Mouse (Mus musculus): ENCODE results near the gene Fkbp7.

Gene Fkbp7

GRCm38 (mm10) chr2:76672966-76673392 is at the start of gene Fkbp7:
Fkbp7 (minus strand) TSS chr2:76673116.
- DNase-seq, result peak; percentile 92

DNA sequence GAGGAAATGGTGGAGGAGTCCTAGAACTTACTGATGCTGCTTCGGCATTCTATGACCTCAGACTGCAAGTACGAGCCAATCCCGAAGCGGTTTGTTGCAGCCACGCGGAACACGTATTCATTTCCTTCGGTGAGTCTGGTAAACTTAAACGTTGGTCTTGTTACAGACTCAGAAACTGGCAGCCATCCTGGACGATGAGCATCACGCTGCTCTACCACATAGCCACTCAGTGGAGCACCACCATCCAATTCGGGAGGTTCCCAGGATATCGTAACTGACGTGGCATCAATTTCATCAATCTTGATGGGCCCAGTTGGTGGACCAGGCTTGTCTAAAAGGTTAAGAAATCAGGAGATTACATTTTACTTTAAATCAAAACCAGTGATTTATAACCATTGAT is 46.7 kb upstream of the Fkbp7 start:
- no peak for DNase-seq

GRCm38 (mm10) chr2:76714984-76715383 is 42.1 kb upstream of the Fkbp7 start:
- no peak for DNase-seq

DNA sequence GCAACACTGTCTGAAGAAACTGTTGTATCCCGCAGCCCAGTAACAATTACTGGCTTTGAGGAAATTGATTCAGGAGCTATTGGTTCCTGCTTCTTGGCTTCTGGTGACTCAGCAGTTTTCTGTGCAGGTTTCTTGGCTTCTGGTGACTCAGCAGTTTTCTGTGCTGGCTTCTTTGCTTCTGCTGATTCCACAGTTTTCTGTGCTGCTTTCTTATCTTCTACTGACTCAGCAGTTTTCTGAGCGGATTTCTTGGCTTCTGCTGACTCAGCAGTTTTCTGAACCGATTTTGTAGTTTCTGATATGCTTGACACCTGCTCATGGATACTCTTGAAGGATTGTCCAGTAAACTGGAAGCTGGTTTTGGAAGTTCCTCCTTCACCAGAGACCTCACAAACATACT is 35.6 kb upstream of the Fkbp7 start:
- DNase-seq, result no peak

- no peak for DNase-seq
These were observed 32.7 kb upstream of the Fkbp7 start for GRCm38 (mm10) chr2:76705655-76706054.

DNA sequence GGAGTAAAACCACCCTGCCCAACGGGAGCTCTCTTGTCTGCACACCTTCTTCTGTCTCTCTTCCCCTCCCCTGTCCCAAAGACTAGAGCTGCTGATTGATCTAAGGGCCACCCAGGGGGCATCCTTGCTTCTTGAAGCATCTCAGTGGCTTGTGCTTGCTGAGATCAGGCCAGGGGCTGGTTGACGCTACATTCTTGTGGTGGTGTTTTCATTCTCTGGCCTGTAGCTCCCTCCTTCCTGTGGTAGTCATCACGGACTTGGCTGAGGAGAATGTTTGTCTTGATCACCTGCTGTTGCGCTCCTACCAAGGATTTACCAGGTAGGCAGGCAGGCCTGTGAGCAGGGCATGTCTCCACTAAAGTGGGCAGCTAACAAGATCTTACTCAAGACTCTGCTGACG is 29.8 kb upstream of the Fkbp7 start:
- DNase-seq, result no peak

- no peak for DNase-seq
These were observed 29.3 kb upstream of the Fkbp7 start for GRCm38 (mm10) chr2:76702188-76702587.

GRCm38 (mm10) chr2:76695290-76695689 is 22.4 kb upstream of the Fkbp7 start:
- DNase-seq, result no peak

DNA sequence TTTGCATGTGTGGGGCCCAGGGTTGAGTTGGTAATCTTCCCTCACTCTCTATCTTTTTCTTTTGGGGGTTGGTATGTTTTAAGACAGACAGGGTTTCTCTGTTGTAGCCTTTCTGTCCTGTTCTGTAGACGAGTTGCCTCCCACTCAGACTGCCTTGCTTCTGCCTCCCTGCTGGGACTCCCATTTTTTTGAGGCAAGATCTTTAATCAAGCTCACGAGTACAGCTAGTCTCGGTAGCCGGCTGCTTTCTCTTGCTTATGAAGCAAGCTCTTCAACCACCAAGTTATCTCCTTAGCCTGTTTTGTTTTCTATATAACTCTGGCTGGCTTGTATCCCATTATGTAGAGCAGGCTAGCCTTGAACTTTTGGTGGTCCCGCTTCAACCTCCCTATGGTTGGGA is 20.8 kb upstream of the Fkbp7 start:
- no peak for DNase-seq

DNA sequence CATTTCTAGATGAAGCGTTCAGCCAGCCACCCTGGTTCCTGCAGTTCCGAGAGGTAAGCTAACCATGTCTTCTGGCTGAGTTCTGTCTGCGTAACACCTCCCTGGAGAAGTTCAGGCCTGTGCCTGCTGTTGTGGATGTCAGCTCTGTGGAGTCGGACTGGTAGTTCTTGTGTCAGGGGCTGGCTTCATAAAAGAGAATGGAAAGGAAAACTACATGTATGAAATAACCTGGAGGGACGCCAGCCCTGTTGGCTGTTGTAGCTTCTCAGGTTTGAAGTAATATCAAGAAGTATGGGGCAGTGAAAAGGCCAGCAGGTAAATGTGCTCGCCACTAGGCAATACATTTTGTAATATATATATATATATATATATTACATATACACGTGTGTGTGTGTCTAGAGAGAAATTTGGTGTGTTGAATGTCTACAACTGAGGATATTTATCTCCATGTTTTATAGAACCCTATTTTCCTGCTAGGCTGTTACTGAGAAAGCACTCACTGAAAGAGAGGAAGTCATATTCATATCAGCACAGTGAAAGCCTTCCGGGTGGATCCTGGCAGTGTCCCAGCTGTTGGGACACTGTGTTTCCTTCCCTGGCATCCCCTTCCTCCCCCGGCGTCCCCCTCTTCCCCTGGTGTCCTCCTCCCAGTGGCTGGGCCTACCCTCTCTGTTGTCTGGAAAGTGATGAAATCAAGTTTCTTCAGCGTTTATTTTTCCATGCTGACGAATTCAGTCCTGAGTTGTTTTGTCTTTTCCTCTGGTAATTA is 17.7 kb upstream of the Fkbp7 start:
- DNase-seq, result peak; percentile 60

DNA sequence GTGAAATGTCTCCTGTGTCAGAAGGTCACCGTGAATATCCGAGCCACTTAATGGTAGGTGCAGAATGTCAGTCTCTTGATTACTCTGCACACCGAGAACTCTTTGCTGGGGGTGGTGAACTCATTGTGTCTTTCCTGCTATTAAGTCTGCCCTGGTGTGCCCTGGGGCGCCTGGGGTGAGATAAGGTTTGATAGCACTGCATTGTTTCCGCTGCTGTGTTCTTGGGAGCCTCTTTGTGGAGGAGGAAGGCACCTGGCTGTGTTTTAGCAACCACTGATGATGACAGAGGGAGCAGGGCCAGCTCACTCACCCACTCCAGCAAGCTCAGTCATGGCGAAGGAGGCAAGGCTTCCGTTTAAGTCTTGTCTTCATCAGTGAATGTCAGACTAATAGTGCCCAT is 15.2 kb upstream of the Fkbp7 start:
- DNase-seq, result no peak

DNA sequence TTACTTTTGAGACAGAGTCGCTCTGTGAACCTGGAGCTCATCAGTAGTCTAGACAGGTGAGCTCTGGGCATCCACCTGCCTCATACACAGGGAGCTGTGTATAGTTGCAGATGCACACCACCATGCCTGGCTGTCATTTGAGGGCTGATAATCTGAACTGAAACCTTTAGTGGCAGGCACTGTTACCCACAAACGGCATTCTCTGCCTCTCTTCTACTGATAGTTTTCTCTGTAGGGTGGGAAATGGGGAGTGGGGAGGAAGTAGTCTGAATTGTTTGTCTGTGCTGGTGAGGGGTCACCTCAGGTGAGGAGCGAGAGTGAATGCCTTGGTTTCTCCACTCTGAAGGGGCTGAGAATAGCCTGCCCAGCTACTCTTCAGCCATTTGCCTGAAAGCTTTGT is 14.7 kb upstream of the Fkbp7 start:
- no peak for DNase-seq

DNA sequence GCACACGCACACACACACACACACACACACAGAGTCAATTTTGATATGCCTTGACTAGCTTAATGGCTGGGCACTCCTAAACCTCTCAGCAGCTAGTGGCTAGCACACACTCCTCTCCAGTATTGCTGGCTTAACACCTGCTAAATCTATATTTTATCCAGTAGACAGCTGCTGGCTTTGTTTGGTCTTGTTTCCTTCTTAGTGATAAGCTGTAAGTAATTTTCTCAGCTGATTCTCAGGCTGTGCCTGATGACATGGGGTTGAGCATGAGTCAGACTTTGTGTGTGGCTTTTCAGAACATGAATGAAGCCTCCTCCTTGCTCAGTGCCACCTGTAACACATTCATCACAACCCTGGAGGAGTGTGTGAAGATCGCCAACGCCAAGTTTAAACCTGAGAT is 14.1 kb upstream of the Fkbp7 start:
- no peak for DNase-seq

GRCm38 (mm10) chr2:76682301-76682700 is 9.4 kb upstream of the Fkbp7 start:
- no peak for DNase-seq

- no peak for DNase-seq
These were observed 3.7 kb upstream of the Fkbp7 start for GRCm38 (mm10) chr2:76676401-76677226.

- no peak for DNase-seq
These were observed 3.0 kb upstream of the Fkbp7 start for GRCm38 (mm10) chr2:76675949-76676348.

DNA sequence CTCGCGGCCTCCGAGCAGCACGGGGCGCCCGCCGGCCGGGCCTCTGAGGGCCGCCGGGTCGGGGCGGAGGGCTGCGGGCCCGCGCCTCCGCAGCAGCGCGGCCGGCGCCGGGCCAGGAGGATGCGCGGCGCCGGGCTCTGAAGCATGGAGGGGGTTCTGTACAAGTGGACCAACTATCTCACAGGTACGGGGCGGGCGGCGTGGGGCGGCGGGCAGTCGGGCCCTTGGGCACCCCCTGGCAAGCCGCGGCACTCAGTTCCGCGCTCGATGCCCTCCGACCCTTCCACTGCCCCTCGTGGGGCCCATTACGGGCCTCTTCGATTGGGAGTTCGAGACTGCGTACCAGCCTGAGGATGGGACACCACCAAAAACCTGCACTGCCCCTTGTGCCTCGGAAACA is 2.5 kb upstream of the Fkbp7 start:
- DNase-seq, result no peak

GRCm38 (mm10) chr2:76674725-76675427 is 2.0 kb upstream of the Fkbp7 start, which contains the start of gene Plekha3:
Plekha3 (plus strand) TSS chr2:76675281.
- DNase-seq, result peak; percentile 87

DNA sequence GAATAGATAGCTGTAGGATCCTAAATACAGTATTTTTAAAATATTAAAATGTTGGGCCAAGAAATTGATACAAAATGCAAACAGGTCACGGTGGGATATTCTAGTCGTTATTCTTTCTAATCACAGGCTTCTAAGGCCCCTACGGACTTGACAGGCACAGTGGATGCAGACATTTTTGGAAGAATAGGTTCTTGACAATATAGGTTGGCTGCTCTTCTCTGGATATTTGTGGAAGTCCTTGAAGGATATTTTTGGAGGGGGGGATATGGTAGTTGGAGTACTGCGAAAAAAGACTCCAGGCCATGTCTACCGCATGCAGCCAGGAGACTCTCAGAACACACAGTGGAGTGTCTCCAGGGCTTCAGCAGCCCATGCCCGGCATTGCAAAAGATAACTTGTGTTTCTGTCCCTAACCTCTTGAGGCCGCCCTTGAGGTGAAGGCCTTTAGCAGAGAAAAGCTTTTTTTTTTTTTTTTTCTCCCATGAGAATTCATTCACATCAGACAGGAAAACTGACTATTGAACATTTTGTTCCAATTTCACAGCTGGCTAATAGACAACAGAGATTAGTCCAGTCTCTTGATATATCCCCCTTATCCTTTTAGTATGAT is 661 bp upstream of the Fkbp7 start:
- peak; percentile 58 for DNase-seq

GRCm38 (mm10) chr2:76672134-76672745 is 676 bp downstream of the Fkbp7 start:
- no peak for DNase-seq

GRCm38 (mm10) chr2:76671641-76672040 is 1.3 kb downstream of the Fkbp7 start:
- DNase-seq, result no peak

DNA sequence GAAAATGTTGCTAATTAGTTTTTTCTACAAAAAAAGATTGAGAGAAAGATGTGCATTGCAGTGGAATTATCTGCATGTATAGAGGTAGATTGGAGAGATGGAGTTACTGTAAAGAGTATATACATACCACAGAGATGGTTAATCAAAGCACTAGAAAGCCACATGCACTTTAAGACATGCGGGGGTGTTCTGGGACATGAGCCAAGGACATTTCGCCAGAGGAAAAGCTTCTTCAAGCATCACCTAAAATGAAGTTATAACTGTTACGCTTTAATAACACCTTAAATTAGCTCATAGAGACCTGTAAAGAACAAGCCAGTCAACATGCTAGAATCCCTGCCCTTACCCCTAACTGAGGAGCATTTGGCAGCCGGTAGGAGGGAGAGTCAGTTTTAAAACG is 5.7 kb downstream of the Fkbp7 start:
- DNase-seq, result no peak

- no peak for DNase-seq
These were observed 7.4 kb downstream of the Fkbp7 start for GRCm38 (mm10) chr2:76665531-76665930.

All from kidney, adult 18-20 months (tissue).